Mouse (Mus musculus) testis, adult 2 months (tissue): ENCODE measurements at regions not wholly inside any gene's neighbourhood (a gene's known extent, or its start where the extent isn't known, plus 50 kb on each side); places are given as distances from the start of the nearest gene placed in this dataset.
"Not testable (repeated sequence)": the region's sequence is repeated elsewhere in the genome, so short reads cannot be mapped to it uniquely, and the experiment has no call there.

Source experiments
- H3K27ac ChIP-seq: fragments of 200-500 bp; 2 replicates; pipeline ENCODE4 v1.5.1; 2012; ENCODE audit warnings: low read depth, low read length; ENCODE audit not compliant: control insufficient read depth, insufficient read depth
- H3K27me3 ChIP-seq: fragments of 200-500 bp; 2 replicates; pipeline ENCODE4 v1.6.1; 2012; ENCODE audit warnings: mild to moderate bottlenecking, low read length, moderate library complexity; ENCODE audit not compliant: control insufficient read depth, insufficient read depth
- H3K36me3 ChIP-seq: fragments of 200-500 bp; 2 replicates; pipeline ENCODE4 v1.6.1; 2012; ENCODE audit warnings: mild to moderate bottlenecking, low read length; ENCODE audit not compliant: control insufficient read depth, insufficient read depth
- H3K4me1 ChIP-seq: fragments of 200-500 bp; 2 replicates; pipeline ENCODE4 v1.6.1; 2012; ENCODE audit warnings: low read length; ENCODE audit not compliant: control insufficient read depth, insufficient read depth
- H3K4me3 ChIP-seq: fragments of 200-500 bp; 2 replicates; pipeline ENCODE4 v1.5.1; 2012; ENCODE audit warnings: low read depth, mild to moderate bottlenecking, low read length, moderate library complexity, mixed read lengths; ENCODE audit not compliant: control insufficient read depth
- CTCF ChIP-seq: fragments of 200-500 bp; IDR thresholded peaks from 2 replicates; pipeline ENCODE4 v1.5.1; 2012; ENCODE audit warnings: low read depth, mild to moderate bottlenecking, inconsistent platforms, low read length, moderate library complexity; ENCODE audit not compliant: control insufficient read depth, insufficient read depth, insufficient replicate concordance
- POLR2A ChIP-seq: fragments of 200-500 bp; IDR thresholded peaks from 2 replicates; pipeline ENCODE4 v1.6.1; 2012; ENCODE audit warnings: low read depth, mild to moderate bottlenecking, inconsistent platforms, low read length, moderate library complexity; ENCODE audit not compliant: control insufficient read depth

DNA sequence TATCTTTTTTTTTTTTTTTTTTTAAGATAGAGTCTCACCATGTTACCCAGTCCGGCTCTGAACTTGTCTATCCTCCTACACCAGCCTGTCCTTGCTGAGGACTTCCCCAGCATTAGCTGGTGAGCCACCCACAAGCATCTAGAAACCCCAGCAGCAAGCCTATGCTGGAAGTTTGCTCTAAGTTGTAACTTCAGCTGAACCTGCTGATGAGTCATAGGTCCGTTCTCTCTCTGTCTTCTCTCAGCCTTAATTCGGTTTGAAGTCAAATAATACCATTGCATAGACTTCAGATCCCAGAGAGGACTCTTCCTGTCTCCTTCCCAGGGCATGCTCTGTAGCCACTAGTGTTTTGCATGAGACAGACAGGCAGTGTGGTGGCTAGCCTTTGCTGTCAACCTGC, 68.3 kb upstream of the Myrip start:
- TF ChIP-seq POLR2A (no peak), CTCF (no peak)
- Histone ChIP-seq H3K27ac (no peak overlapping the region), H3K4me1 (peaks cover 3% of the 10 kb centered on the region; the same call in 1 of the 2 replicates), H3K36me3 (no peaks in the 10 kb centered on the region), H3K4me3 (no peak overlapping the region), H3K27me3 (no peaks in the 10 kb centered on the region)

DNA sequence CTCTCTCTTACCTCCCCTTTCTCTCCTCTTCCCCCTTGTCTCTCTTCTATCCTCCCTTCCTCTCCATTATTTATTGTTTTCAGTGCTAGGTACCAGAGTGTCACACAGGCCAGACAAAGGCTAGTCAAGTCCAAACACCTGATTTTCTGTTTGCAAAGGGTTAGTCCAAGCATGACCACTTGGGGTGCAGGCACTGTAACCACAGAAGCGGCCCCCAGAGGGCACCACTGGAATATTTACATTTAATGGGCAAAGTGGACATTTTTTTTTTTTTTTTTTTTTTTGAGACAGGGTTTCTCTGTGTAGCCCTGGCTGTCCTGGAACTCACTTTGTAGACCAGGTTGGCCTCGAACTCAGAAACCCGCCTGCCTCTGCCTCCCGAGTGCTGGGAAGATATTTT, 66.3 kb upstream of the Myrip start:
- H3K4me3 ChIP-seq, H3K4me1 ChIP-seq, H3K27ac ChIP-seq, H3K36me3 ChIP-seq, H3K27me3 ChIP-seq: not testable (repeated sequence)

DNA sequence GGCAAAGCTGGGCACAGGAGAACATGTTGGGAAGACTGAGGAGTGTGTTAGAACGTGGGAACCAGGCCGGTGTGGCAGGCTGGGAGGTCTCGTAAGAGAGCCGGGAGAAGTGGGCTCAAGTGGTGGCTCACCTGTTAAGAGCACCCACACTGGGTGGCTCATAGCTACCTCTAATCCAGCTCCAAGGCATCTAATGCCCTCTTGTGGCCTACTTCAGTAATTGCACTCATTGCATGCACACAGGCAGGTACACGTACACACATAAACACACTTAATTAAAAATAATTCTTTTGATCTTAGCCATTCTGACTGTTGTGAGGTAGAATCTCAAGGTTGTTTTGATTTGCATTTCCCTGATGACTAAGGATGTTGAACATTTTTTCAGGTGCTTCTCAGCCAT, 55.9 kb upstream of the Myrip start:
- no peaks in the 10 kb centered on the region for H3K36me3 ChIP-seq
- no peak overlapping the region for H3K27ac ChIP-seq
- no peaks in the 10 kb centered on the region for H3K4me1 ChIP-seq
- H3K27me3 ChIP-seq: no peaks in the 10 kb centered on the region
- peak; percentile 27; the same call in 1 of the 2 replicates for TF ChIP-seq CTCF
- no peak for TF ChIP-seq POLR2A
- no peak overlapping the region for H3K4me3 ChIP-seq

DNA sequence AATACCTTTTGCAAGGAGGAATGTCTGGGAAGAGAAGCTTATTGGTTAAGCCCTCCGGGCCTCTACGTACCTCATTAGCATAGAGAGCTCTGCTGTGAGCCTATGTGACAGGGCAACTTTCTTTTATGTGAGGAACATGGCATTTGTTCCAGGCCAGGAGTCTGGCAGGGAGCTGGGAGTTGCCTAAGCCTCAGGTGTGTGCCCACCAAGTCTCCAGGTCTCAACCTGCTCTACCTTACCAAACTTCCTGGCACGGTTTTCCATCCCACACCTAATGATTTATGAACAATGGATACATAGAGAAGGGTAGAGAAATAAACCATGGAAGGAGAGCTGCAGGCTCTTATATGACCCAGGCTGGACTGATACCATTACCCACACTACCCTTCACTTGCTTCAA, 52.6 kb upstream of the Myrip start:
- Histone ChIP-seq H3K4me3 (no peak overlapping the region), H3K27ac (no peak overlapping the region), H3K27me3 (no peaks in the 10 kb centered on the region), H3K4me1 (no peaks in the 10 kb centered on the region), H3K36me3 (no peaks in the 10 kb centered on the region)
- TF ChIP-seq CTCF: no peak
- no peak for TF ChIP-seq POLR2A
